In the genomic region with DNA sequence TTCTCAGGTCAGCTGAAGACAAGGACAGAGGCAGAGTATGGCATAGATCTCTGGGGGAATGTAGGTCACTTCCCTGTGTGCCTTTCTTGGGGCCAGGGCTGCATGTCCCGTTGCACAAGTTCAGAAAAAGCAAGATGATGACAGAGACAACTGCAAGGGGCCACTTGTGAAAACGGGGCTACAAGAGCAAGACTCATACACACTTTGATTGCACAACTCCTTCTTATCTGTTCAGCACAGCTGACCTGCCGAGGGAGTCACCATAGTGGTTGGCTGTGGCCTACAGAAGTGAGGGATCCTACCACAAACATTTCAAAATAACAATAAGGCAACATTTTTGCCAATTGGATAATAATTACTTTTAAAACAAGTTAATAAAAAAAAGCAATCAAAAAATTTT, we compare ENCODE assay signal across 13 mouse cellular contexts. TPM values are rescaled to one million over a fixed set of nuclear protein-coding genes. Genes with fewer than 3 reads are reported as not detected.
A peak's percentile ranks its signal among the peaks of the same experiment; 100 is the strongest.
DNase-seq lines count a peak whose midpoint lies in the region; ATAC-seq and TF ChIP-seq lines count a peak whose summit lies in the region.
"Had no signal": no experiment of that assay in that cellular context is flagged by ENCODE, and none has a peak within 500 bp of the region (broad histone marks: within the 10 kb centered on the region; RNA-seq: fewer than 3 reads in every experiment).

No protein-coding gene starts in this region.

- no peak overlapping the region for H3K4me3 ChIP-seq in heart, embryonic 12.5 days
- H3K4me3 ChIP-seq in bone marrow, adult 2 months (replicated peaks; ENCODE audit: control insufficient read depth, low read depth, low read length), result no peak overlapping the region
- H3K4me3 ChIP-seq in neural tube, embryonic 15.5 days (replicated peaks), result no peak overlapping the region
- H3K4me3 ChIP-seq: forebrain, embryonic 13.5 days had no signal

- DNase-seq in heart, adult 18-20 months, result no peak
- DNase-seq in liver, result peak; percentile 83
- no peak for DNase-seq in neural tube, embryonic 10.5 days (ENCODE audit: extremely low spot score, low spot score)
- no peak for DNase-seq in layer of hippocampus, adult 18-20 months (ENCODE audit: low spot score in 2 of 2)
- DNase-seq: cerebellum, adult 11 months; gastrocnemius, postnatal 10 days; heart, postnatal 14 days had no signal

- no peaks in the 10 kb centered on the region for H3K9me3 ChIP-seq in heart, embryonic 12.5 days (replicated peaks)
- H3K9me3 ChIP-seq in neural tube, embryonic 15.5 days (replicated peaks), result no peaks in the 10 kb centered on the region
- H3K9me3 ChIP-seq: forebrain, embryonic 13.5 days had no signal

- TF ChIP-seq POLR2A in bone marrow, adult 2 months (IDR thresholded peaks at IDR 0.05; ENCODE audit: borderline replicate concordance, control insufficient read depth, low read depth, low read length), result no peak

- H3K4me1 ChIP-seq in heart, embryonic 12.5 days (replicated peaks), result 0 out of 2 replicates have a peak, but pooled peaks cover 5% of the 10 kb centered on the region
- peaks cover 21% of the 10 kb centered on the region; the same call in 1 of the 2 replicates for H3K4me1 ChIP-seq in bone marrow, adult 2 months (ENCODE audit: control insufficient read depth, insufficient read depth, low read length)
- peaks cover 9% of the 10 kb centered on the region; the same call in 1 of the 2 replicates for H3K4me1 ChIP-seq in neural tube, embryonic 15.5 days

- 0 out of 2 replicates have a peak, but pooled peaks cover 2% of the 10 kb centered on the region for H3K27me3 ChIP-seq in heart, embryonic 12.5 days (replicated peaks)
- H3K27me3 ChIP-seq in neural tube, embryonic 15.5 days (replicated peaks), result no peaks in the 10 kb centered on the region
- H3K27me3 ChIP-seq: forebrain, embryonic 13.5 days had no signal

- H3K36me3 ChIP-seq in heart, embryonic 12.5 days, result no peaks in the 10 kb centered on the region
- H3K36me3 ChIP-seq in neural tube, embryonic 15.5 days, result no peaks in the 10 kb centered on the region

- H3K27ac ChIP-seq in heart, embryonic 12.5 days (ENCODE audit: poor library complexity, severe bottlenecking), result no peak overlapping the region
- H3K27ac ChIP-seq in bone marrow, adult 2 months (ENCODE audit: control insufficient read depth, insufficient read depth, low read depth, low read length, poor library complexity), result peak overlapping the region; percentile 72
- no peak overlapping the region for H3K27ac ChIP-seq in neural tube, embryonic 15.5 days (replicated peaks)
- H3K27ac ChIP-seq: forebrain, embryonic 13.5 days had no signal

- WGBS in heart, embryonic 12.5 days, result 36% methylated on average over 3 of the region's 3 CpGs
- WGBS in bone marrow, adult 2 months, result 11% methylated on average over 3 of the region's 3 CpGs
- 84% methylated on average over 3 of the region's 3 CpGs for WGBS in neural tube, embryonic 15.5 days

- peak; percentile 87 for ATAC-seq in heart, embryonic 12.5 days (ENCODE audit: insufficient number of reproducible peaks, low FRiP score)
- peak; percentile 40 for ATAC-seq in monocyte, adult 5-6 weeks (replicated peaks; ENCODE audit: insufficient number of reproducible peaks, low FRiP score, low TSS enrichment, poor library complexity, severe bottlenecking)
- no peak for ATAC-seq in neural tube, embryonic 15.5 days (ENCODE audit: low FRiP score)
- ATAC-seq: inflammation-experienced regulatory T-cells, adult 6 months had no signal

- no peak overlapping the region for H3K4me2 ChIP-seq in heart, embryonic 12.5 days
- H3K4me2 ChIP-seq in neural tube, embryonic 15.5 days, result no peak overlapping the region
- H3K4me2 ChIP-seq: forebrain, embryonic 13.5 days had no signal

- no peak for TF ChIP-seq CTCF in bone marrow, adult 2 months (IDR thresholded peaks at IDR 0.05; ENCODE audit: control insufficient read depth, insufficient read depth, low read length)

- H3K9ac ChIP-seq in heart, embryonic 12.5 days, result no peak overlapping the region
- no peak overlapping the region for H3K9ac ChIP-seq in neural tube, embryonic 15.5 days (replicated peaks)
- H3K9ac ChIP-seq: forebrain, embryonic 13.5 days had no signal

RNA-seq across cellular contexts. Expression of a gene that starts 33.6 kb away (rescaled TPM):
- 9.1 and 9.3 TPM in 2 replicates for polyA plus RNA-seq in heart, embryonic 12.5 days (2016; fragmentation: Nextera tagmentation; extraction: Ambion mirVana)
- total RNA-seq in heart, adult 18-20 months (2021), result 10 to 100 TPM; 74.4 to 94.6 TPM
- 3.4 and 9.9 TPM in 2 replicates for polyA plus RNA-seq in bone marrow, adult 2 months (2011; ENCODE audit: insufficient read depth, insufficient read length, low replicate concordance, missing spikeins)
- total RNA-seq in monocyte, adult 5-6 weeks (2017), result 186 to 201 TPM (median 194 TPM) in 3 replicates
- polyA plus RNA-seq in neural tube, embryonic 15.5 days (2015; fragmentation: Nextera tagmentation; extraction: Ambion mirVana), result 13.1 and 13.7 TPM in 2 replicates
- total RNA-seq in layer of hippocampus, adult 18-20 months (2021), result 100 to 1,000 TPM; 125 to 142 TPM

RNA-seq across cellular contexts. Expression of a gene that starts 42.3 kb away (rescaled TPM):
- 3.5 and 4.0 TPM in 2 replicates for polyA plus RNA-seq in heart, embryonic 12.5 days (2016; fragmentation: Nextera tagmentation; extraction: Ambion mirVana)
- under 1 TPM; 0.20 to 0.26 TPM for total RNA-seq in heart, adult 18-20 months (2021)
- 8.2 and 9.7 TPM in 2 replicates for polyA plus RNA-seq in bone marrow, adult 2 months (2011; ENCODE audit: insufficient read depth, insufficient read length, low replicate concordance, missing spikeins)
- not detected in 3 replicates for total RNA-seq in monocyte, adult 5-6 weeks (2017)
- polyA plus RNA-seq in neural tube, embryonic 15.5 days (2015; fragmentation: Nextera tagmentation; extraction: Ambion mirVana), result 2.4 and 3.6 TPM in 2 replicates
- total RNA-seq in layer of hippocampus, adult 18-20 months (2021), result 10 to 100 TPM; 26.5 to 27.8 TPM
- polyA plus RNA-seq: inflammation-experienced regulatory T-cells, adult 6 months had no signal

Comparison
In these comparisons a context has a peak if more than half of its experiments do, and no peak if none do; other contexts are left out.
1. RNA of a gene that starts 42.3 kb away (total RNA-seq): 26.5 to 27.8 TPM in layer of hippocampus, adult 18-20 months; 0.20 to 0.26 TPM in heart, adult 18-20 months and not detected in monocyte, adult 5-6 weeks; every median in the first group is over 10 times any median in the second.